Mouse (Mus musculus) midbrain, embryonic 11.5 days (tissue): ENCODE measurements around the gene Ckap2l. TPM values are rescaled to one million over a fixed set of nuclear protein-coding genes. Genes with fewer than 3 reads are reported as not detected.

Experiments
- ATAC-seq: fragments of 200-750 bp; cut with Nextera tagmentation; 2 replicates; pipeline ENCODE4 v1.8.0; 2017; ENCODE audit warnings: moderate TSS enrichment, moderate library complexity; ENCODE audit not compliant: low FRiP score
- DNase-seq: peaks from one replicate; pipeline ENCODE4 v3.0.0; 2015; ENCODE audit warnings: low spot score; ENCODE audit errors: missing footprints
- H3K27ac ChIP-seq: fragments of 300-500 bp; sonication (generic); 2 replicates; pipeline ENCODE4 v1.5.1; 2014; ENCODE audit warnings: low read depth, low read length
- H3K27me3 ChIP-seq: fragments of 300-500 bp; sonication (generic); 2 replicates; pipeline ENCODE4 v1.6.1; 2014; ENCODE audit warnings: mild to moderate bottlenecking, low read length, moderate library complexity, mixed read lengths; ENCODE audit not compliant: control insufficient read depth, insufficient read depth
- H3K36me3 ChIP-seq: fragments of 300-500 bp; sonication (generic); 2 replicates; pipeline ENCODE4 v1.6.1; 2014; ENCODE audit warnings: mild to moderate bottlenecking, low read length, moderate library complexity, mixed read lengths; ENCODE audit not compliant: control insufficient read depth, insufficient read depth
- H3K4me1 ChIP-seq: fragments of 300-500 bp; sonication (generic); 2 replicates; pipeline ENCODE4 v1.6.1; 2014; ENCODE audit warnings: low read length; ENCODE audit not compliant: control insufficient read depth, insufficient read depth
- H3K4me2 ChIP-seq: fragments of 300-500 bp; sonication (generic); 2 replicates; pipeline ENCODE4 v1.6.1; 2014; ENCODE audit warnings: mild to moderate bottlenecking, moderate library complexity
- H3K4me3 ChIP-seq: fragments of 300-500 bp; sonication (generic); 2 replicates; pipeline ENCODE4 v1.5.1; 2014; ENCODE audit warnings: low read depth, low read length
- H3K9ac ChIP-seq: fragments of 300-500 bp; sonication (generic); 2 replicates; pipeline ENCODE4 v1.6.1; 2014; ENCODE audit warnings: low read length
- H3K9me3 ChIP-seq: fragments of 300-500 bp; sonication (generic); 2 replicates; pipeline ENCODE4 v1.6.1; 2016; ENCODE audit warnings: low read length; ENCODE audit not compliant: control insufficient read depth
- WGBS: fragments of 180-500 bp; shearing (Covaris S2); extraction: QIAGEN DNeasy Blood & Tissue Kit; methylation state at CpG from one replicate; pipeline ENCODE4 v1.1.7; 2014; 5-methylcytosine and 5-hydroxymethylcytosine counted together
- polyA plus RNA-seq: library from polyadenylated mRNA; unstranded; fragments of >200 nt; fragmentation: Nextera tagmentation; extraction: Ambion mirVana; gene quantifications from 2 replicates; pipeline ENCODE4 v1.2.1, GENCODE M21; 2014

The Ckap2l gene
- polyA plus RNA-seq, 1 experiment from 2014 or later = 92.0 TPM

DNA sequence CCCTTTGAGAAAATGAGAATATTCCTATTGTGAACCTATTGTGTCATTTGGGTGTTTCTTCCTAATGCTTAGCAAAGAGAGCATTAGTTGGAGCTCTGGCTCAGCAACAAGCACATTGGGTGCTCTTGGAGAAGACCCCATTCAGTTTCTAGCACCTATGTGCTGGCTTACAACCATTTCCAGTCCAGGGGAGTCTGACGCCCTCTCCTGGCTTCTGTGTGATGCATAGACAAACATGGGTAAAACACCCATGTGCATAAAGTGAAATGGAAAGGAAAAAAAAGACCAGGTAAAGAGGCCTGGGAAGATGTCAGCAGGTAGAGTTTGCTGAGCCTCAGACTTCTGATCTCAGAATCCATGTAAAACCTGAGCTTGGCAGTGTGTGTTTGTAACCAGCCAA lies 63.8 kb downstream of the Ckap2l start:
- ATAC-seq (no peak), DNase-seq (no peak)
- no peaks in the 10 kb centered on the region for H3K36me3 ChIP-seq
- H3K4me3 ChIP-seq = no peak overlapping the region
- no peaks in the 10 kb centered on the region for H3K4me1 ChIP-seq
- no peak overlapping the region for H3K9ac ChIP-seq
- H3K4me2 ChIP-seq = no peak overlapping the region
- no peaks in the 10 kb centered on the region for H3K27me3 ChIP-seq
- no peak overlapping the region for H3K27ac ChIP-seq
- H3K9me3 ChIP-seq = no peaks in the 10 kb centered on the region
- 88% methylated on average over 1 of the region's 1 CpGs for WGBS

GRCm38 (mm10) chr2:129232484-129232883 lies 64.5 kb downstream of the Ckap2l start:
- no peaks in the 10 kb centered on the region for H3K27me3 ChIP-seq
- WGBS = 82% methylated on average over 9 of the region's 9 CpGs
- no peak overlapping the region for H3K27ac ChIP-seq
- H3K9ac ChIP-seq = no peak overlapping the region
- H3K36me3 ChIP-seq = no peaks in the 10 kb centered on the region
- H3K4me1 ChIP-seq = no peaks in the 10 kb centered on the region
- no peaks in the 10 kb centered on the region for H3K9me3 ChIP-seq
- no peak overlapping the region for H3K4me3 ChIP-seq
- H3K4me2 ChIP-seq = no peak overlapping the region
- DNase-seq (no peak), ATAC-seq (no peak)

GRCm38 (mm10) chr2:129232023-129232422 lies 65.0 kb downstream of the Ckap2l start:
- ATAC-seq = no peak
- no peak for DNase-seq
- Histone ChIP-seq H3K36me3 (no peaks in the 10 kb centered on the region), H3K4me1 (no peaks in the 10 kb centered on the region), H3K4me3 (no peak overlapping the region), H3K27me3 (no peaks in the 10 kb centered on the region), H3K9me3 (no peaks in the 10 kb centered on the region), H3K9ac (no peak overlapping the region), H3K27ac (no peak overlapping the region), H3K4me2 (no peak overlapping the region)
- 71% methylated on average over 4 of the region's 4 CpGs for WGBS

DNA sequence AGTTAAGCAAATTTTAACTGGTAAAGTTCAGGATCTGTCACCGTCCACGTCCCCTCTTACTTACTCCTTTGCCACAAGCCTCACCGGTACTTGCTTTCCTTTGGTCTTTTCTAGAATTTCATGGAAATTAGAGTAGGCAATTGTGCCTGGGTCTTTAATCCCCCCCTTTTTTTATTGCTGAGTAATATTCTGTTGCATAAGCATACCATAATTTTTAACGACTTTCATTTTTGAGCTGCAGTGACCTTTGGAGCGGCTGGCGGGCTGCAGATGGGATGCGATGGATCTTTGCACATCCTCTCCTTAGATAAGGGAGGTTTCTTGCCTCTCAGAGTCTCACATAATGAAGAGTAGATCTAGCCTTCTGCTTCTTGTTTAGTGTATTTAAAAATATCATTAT lies 67.7 kb downstream of the Ckap2l start:
- H3K4me2 ChIP-seq = no peak overlapping the region
- H3K9ac ChIP-seq = no peak overlapping the region
- no peaks in the 10 kb centered on the region for H3K4me1 ChIP-seq
- H3K27me3 ChIP-seq = no peaks in the 10 kb centered on the region
- ATAC-seq (no peak), DNase-seq (peak; percentile 73)
- no peak overlapping the region for H3K4me3 ChIP-seq
- no peaks in the 10 kb centered on the region for H3K9me3 ChIP-seq
- H3K27ac ChIP-seq = no peak overlapping the region
- 97% methylated on average over 7 of the region's 7 CpGs for WGBS
- H3K36me3 ChIP-seq = no peaks in the 10 kb centered on the region

- Histone ChIP-seq H3K4me1 (no peaks in the 10 kb centered on the region), H3K27me3 (no peaks in the 10 kb centered on the region), H3K4me2 (no peak overlapping the region), H3K27ac (no peak overlapping the region), H3K36me3 (no peaks in the 10 kb centered on the region), H3K9ac (no peak overlapping the region), H3K4me3 (no peak overlapping the region), H3K9me3 (no peaks in the 10 kb centered on the region)
- no peak for ATAC-seq
- 89% methylated on average over 4 of the region's 4 CpGs for WGBS
- peak; percentile 56 for DNase-seq
These were observed 68.4 kb downstream of the Ckap2l start for GRCm38 (mm10) chr2:129228571-129228970.

- Histone ChIP-seq H3K9ac (no peak overlapping the region), H3K27ac (no peak overlapping the region), H3K36me3 (no peaks in the 10 kb centered on the region), H3K9me3 (no peaks in the 10 kb centered on the region), H3K27me3 (no peaks in the 10 kb centered on the region), H3K4me1 (no peaks in the 10 kb centered on the region), H3K4me2 (no peak overlapping the region), H3K4me3 (no peak overlapping the region)
- WGBS = 82% methylated on average over 6 of the region's 7 CpGs
- DNase-seq = peak; percentile 35
- ATAC-seq = no peak
These were observed 69.3 kb downstream of the Ckap2l start for GRCm38 (mm10) chr2:129227709-129228108.

GRCm38 (mm10) chr2:129227011-129227529 lies 69.9 kb downstream of the Ckap2l start:
- Histone ChIP-seq H3K4me3 (no peak overlapping the region), H3K4me1 (no peaks in the 10 kb centered on the region), H3K4me2 (no peak overlapping the region), H3K27ac (no peak overlapping the region), H3K9ac (no peak overlapping the region), H3K36me3 (no peaks in the 10 kb centered on the region), H3K9me3 (no peaks in the 10 kb centered on the region), H3K27me3 (no peaks in the 10 kb centered on the region)
- 73% methylated on average over 7 of the region's 7 CpGs for WGBS
- DNase-seq = peak; percentile 19
- no peak for ATAC-seq

DNA sequence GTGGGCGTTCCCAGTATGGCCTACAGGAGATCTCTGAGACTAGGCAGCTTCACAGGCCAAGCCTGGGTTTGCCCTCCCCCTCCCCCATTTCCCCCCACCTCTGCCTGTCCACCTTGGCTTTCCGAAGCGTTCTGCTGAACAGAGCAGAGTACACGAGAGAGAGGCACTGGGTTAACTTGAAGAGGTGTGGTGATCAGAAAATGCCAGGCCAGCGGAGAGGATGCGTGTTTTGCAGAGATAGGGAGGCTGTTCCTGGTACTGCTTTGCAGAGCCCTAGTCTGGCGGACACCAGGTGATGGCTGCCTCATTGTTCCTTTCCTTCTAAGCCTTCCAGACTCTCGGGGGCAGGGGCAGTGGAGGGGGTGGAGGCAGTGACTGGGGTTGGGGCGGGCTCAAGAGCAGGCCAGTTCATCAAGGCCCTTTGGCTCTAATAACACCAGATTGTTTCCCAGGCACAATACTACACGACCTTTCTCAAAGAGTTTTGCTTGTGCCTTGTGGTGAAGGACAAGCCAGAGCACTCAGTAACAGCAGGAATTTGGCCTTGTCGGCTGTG lies 70.6 kb downstream of the Ckap2l start:
- 68% methylated on average over 11 of the region's 11 CpGs for WGBS
- Histone ChIP-seq H3K27ac (no peak overlapping the region), H3K4me3 (no peak overlapping the region), H3K4me2 (no peak overlapping the region), H3K9me3 (no peaks in the 10 kb centered on the region), H3K4me1 (no peaks in the 10 kb centered on the region), H3K27me3 (no peaks in the 10 kb centered on the region), H3K9ac (no peak overlapping the region), H3K36me3 (no peaks in the 10 kb centered on the region)
- DNase-seq = peak; percentile 83
- ATAC-seq = peak; percentile 40

- H3K4me1 ChIP-seq = no peaks in the 10 kb centered on the region
These were observed 71.7 kb downstream of the Ckap2l start for GRCm38 (mm10) chr2:129225251-129225819.

More at GRCm38 (mm10) chr2:129225251-129225819, 71.7 kb downstream of the Ckap2l start:
- no peak overlapping the region for H3K4me3 ChIP-seq
- H3K36me3 ChIP-seq = no peaks in the 10 kb centered on the region
- DNase-seq (peak; percentile 69), ATAC-seq (no peak)
- no peak overlapping the region for H3K27ac ChIP-seq
- no peaks in the 10 kb centered on the region for H3K9me3 ChIP-seq
- WGBS = 79% methylated on average over 17 of the region's 17 CpGs
- no peak overlapping the region for H3K4me2 ChIP-seq
- H3K27me3 ChIP-seq = no peaks in the 10 kb centered on the region
- H3K9ac ChIP-seq = no peak overlapping the region
